Comparison of ENCODE assay signal across 16 mouse cellular contexts in the genomic region with DNA sequence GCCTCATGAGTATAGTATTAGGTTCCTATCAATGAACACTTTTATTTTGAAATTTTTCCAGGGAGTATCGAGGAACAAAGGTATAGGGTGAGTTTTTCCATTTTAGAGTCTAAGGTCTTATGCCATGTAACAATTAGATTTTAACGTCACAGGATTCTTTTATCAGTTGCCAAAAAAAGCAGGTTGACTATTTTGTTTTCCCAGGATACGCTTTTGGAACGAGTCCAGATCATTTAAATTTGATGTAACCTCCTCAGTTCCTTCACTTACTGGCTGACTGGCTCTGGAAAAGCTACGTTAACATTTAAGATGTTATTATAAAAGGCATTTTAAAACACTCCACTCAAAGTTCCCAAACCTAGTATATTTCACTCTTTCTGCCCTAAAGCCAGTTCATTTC. TPM values are rescaled to one million over a fixed set of nuclear protein-coding genes. Genes with fewer than 3 reads are reported as not detected.
"Had no signal": no experiment of that assay in that cellular context is flagged by ENCODE, and none has a peak within 500 bp of the region (broad histone marks: within the 10 kb centered on the region; RNA-seq: fewer than 3 reads in every experiment).

No protein-coding gene starts in this region.

- H3K9ac ChIP-seq: liver, embryonic 14.5 days; midbrain, embryonic 12.5 days; neural tube, embryonic 12.5 days had no signal

- H3K4me1 ChIP-seq: midbrain, embryonic 12.5 days; neural tube, embryonic 12.5 days had no signal

- H3K36me3 ChIP-seq: midbrain, embryonic 12.5 days; neural tube, embryonic 12.5 days had no signal

- H3K9me3 ChIP-seq: midbrain, embryonic 12.5 days; neural tube, embryonic 12.5 days had no signal

- DNase-seq: kidney, postnatal 14 days; left cerebral cortex, postnatal 4 days; lung, adult 18-20 months; right cerebral cortex, adult 18-20 months; right cerebral cortex, postnatal 25 days; thymus, postnatal 4 days had no signal

- H3K4me2 ChIP-seq: midbrain, embryonic 12.5 days; neural tube, embryonic 12.5 days had no signal

- H3K27ac ChIP-seq: liver, embryonic 14.5 days; midbrain, embryonic 12.5 days; neural tube, embryonic 12.5 days had no signal

- H3K27me3 ChIP-seq: midbrain, embryonic 12.5 days; neural tube, embryonic 12.5 days had no signal

- H3K4me3 ChIP-seq: midbrain, embryonic 12.5 days; myocyte; neural tube, embryonic 12.5 days had no signal

RNA-seq across cellular contexts. Expression of a gene that starts 20.8 kb away (rescaled TPM):
- polyA plus RNA-seq: kidney, embryonic 14.5 days; large intestine, adult 2 months; liver, adult 2 months; liver, embryonic 14.5 days; lung, embryonic 16.5 days; midbrain, embryonic 12.5 days; myocyte; neural tube, embryonic 12.5 days; small intestine, adult 2 months; stomach, embryonic 16.5 days had no signal
